Comparison of ENCODE assay signal across 8 mouse cellular contexts in genomic region chr3:57911831-57912596, GRCm38 (mm10).
DNase-seq lines count a peak whose midpoint lies in the region; ATAC-seq and TF ChIP-seq lines count a peak whose summit lies in the region.

No protein-coding gene starts in this region.

- peak overlapping the region; percentile 31 for H3K4me2 ChIP-seq in liver, embryonic 12.5 days
- peak overlapping the region; percentile 24 for H3K4me2 ChIP-seq in forebrain, embryonic 14.5 days (ENCODE audit: low read length)

- H3K4me1 ChIP-seq in liver, embryonic 12.5 days = no peaks in the 10 kb centered on the region
- no peaks in the 10 kb centered on the region for H3K4me1 ChIP-seq in forebrain, embryonic 14.5 days (ENCODE audit: control insufficient read depth, insufficient read depth, low read length)
- no peaks in the 10 kb centered on the region for H3K4me1 ChIP-seq in thymus, adult 2 months (replicated peaks; ENCODE audit: control insufficient read depth, insufficient read depth, low read length)

- no peak overlapping the region for H3K9ac ChIP-seq in liver, embryonic 12.5 days
- no peak overlapping the region for H3K9ac ChIP-seq in forebrain, embryonic 14.5 days (ENCODE audit: low read length)

- TF ChIP-seq CTCF in thymus, adult 2 months (IDR thresholded peaks at IDR 0.05; ENCODE audit: borderline replicate concordance, control insufficient read depth, extremely low read depth, insufficient read depth, low read length, poor library complexity) = no peak

- 19% methylated on average over 16 of the region's 16 CpGs for WGBS in liver, embryonic 12.5 days (ENCODE audit: insufficient replicate concordance)
- 16% methylated on average over 16 of the region's 16 CpGs for WGBS in forebrain, embryonic 14.5 days
- 36% methylated on average over 16 of the region's 16 CpGs for WGBS in thymus, adult 2 months

- H3K4me3 ChIP-seq in liver, embryonic 12.5 days = no peak overlapping the region
- H3K4me3 ChIP-seq in forebrain, embryonic 14.5 days (ENCODE audit: low read depth, low read length) = no peak overlapping the region
- no peak overlapping the region for H3K4me3 ChIP-seq in thymus, adult 2 months (ENCODE audit: control insufficient read depth, insufficient read depth, low read length)

- ATAC-seq in liver, embryonic 12.5 days = no peak
- ATAC-seq in forebrain, embryonic 14.5 days = peak; percentile 75

- H3K27ac ChIP-seq in liver, embryonic 12.5 days = no peak overlapping the region
- no peak overlapping the region for H3K27ac ChIP-seq in forebrain, embryonic 14.5 days (ENCODE audit: low read depth, low read length)
- no peak overlapping the region for H3K27ac ChIP-seq in thymus, adult 2 months (ENCODE audit: control insufficient read depth, insufficient read depth, low read length)

- H3K27me3 ChIP-seq in liver, embryonic 12.5 days (replicated peaks) = no peaks in the 10 kb centered on the region
- H3K27me3 ChIP-seq in forebrain, embryonic 14.5 days (replicated peaks; ENCODE audit: control insufficient read depth, insufficient read depth, low read length) = no peaks in the 10 kb centered on the region
- no peaks in the 10 kb centered on the region for H3K27me3 ChIP-seq in thymus, adult 2 months (ENCODE audit: control insufficient read depth, insufficient read depth, low read length)

- no peak for TF ChIP-seq POLR2A in thymus, adult 2 months (IDR thresholded peaks at IDR 0.05; ENCODE audit: control insufficient read depth, extremely low read depth, insufficient read depth, low read length, poor library complexity)

- no peaks in the 10 kb centered on the region for H3K9me3 ChIP-seq in liver, embryonic 12.5 days (replicated peaks)
- H3K9me3 ChIP-seq in forebrain, embryonic 14.5 days (replicated peaks; ENCODE audit: control insufficient read depth, low read length) = no peaks in the 10 kb centered on the region

- no peaks in the 10 kb centered on the region for H3K36me3 ChIP-seq in liver, embryonic 12.5 days
- no peaks in the 10 kb centered on the region for H3K36me3 ChIP-seq in forebrain, embryonic 14.5 days (ENCODE audit: control insufficient read depth, insufficient read depth, low read length)
- H3K36me3 ChIP-seq in thymus, adult 2 months (ENCODE audit: control insufficient read depth, insufficient read depth, low read length) = no peaks in the 10 kb centered on the region

- no peak for DNase-seq in liver
- DNase-seq in forebrain, embryonic 14.5 days (ENCODE audit: low spot score) = peak; percentile 67
- DNase-seq in kidney, postnatal 10 days = peak; percentile 50
- DNase-seq in lung, adult 18-20 months = peak; percentile 14 to 26
- DNase-seq in ovary, postnatal 36 days (ENCODE audit: low spot score) = peak; percentile 15
- DNase-seq in thymus, adult 2 months = no peak
- DNase-seq in thymus, postnatal 25 days = no peak

Comparison
In these comparisons a context has a peak if more than half of its experiments do, and no peak if none do; other contexts are left out.
1. DNase-seq: peak in forebrain, embryonic 14.5 days (single experiment), kidney, postnatal 10 days (single experiment), lung, adult 18-20 months (2 of 2) and ovary, postnatal 36 days (single experiment); none in liver (single experiment), thymus, adult 2 months (single experiment) and thymus, postnatal 25 days (single experiment).